25 mouse cellular contexts compared by ENCODE assay signal in genomic region chr19:41454601-41455000, GRCm38 (mm10). TPM values are rescaled to one million over a fixed set of nuclear protein-coding genes. Genes with fewer than 3 reads are reported as not detected.
A peak's percentile ranks its signal among the peaks of the same experiment; 100 is the strongest.
DNase-seq lines count a peak whose midpoint lies in the region; ATAC-seq and TF ChIP-seq lines count a peak whose summit lies in the region.
"Had no signal": no experiment of that assay in that cellular context is flagged by ENCODE, and none has a peak within 500 bp of the region (broad histone marks: within the 10 kb centered on the region; RNA-seq: fewer than 3 reads in every experiment).

No protein-coding gene starts in this region.

- H3K4me2 ChIP-seq in heart, embryonic 13.5 days = no peak overlapping the region
- no peak overlapping the region for H3K4me2 ChIP-seq in heart, embryonic 11.5 days
- H3K4me2 ChIP-seq in liver, embryonic 15.5 days = peak overlapping the region; percentile 46
- H3K4me2 ChIP-seq: embryonic facial prominence, embryonic 12.5 days; forebrain, embryonic 13.5 days; intestine, embryonic 15.5 days; neural tube, embryonic 15.5 days had no signal

- WGBS in heart, embryonic 13.5 days = 73% methylated on average over 6 of the region's 7 CpGs
- WGBS in heart, embryonic 11.5 days (ENCODE audit: insufficient replicate concordance) = 71% methylated on average over 4 of the region's 7 CpGs
- 56% methylated on average over 5 of the region's 7 CpGs for WGBS in bone marrow, adult 2 months
- 65% methylated on average over 4 of the region's 7 CpGs for WGBS in liver, embryonic 15.5 days (ENCODE audit: insufficient replicate concordance)

- TF ChIP-seq CTCF in bone marrow, adult 2 months (IDR thresholded peaks at IDR 0.05; ENCODE audit: control insufficient read depth, insufficient read depth, low read length) = no peak

- H3K4me3 ChIP-seq in heart, embryonic 13.5 days = no peak overlapping the region
- no peak overlapping the region for H3K4me3 ChIP-seq in heart, embryonic 11.5 days (ENCODE audit: low read depth, low read length)
- H3K4me3 ChIP-seq in bone marrow, adult 2 months (replicated peaks; ENCODE audit: control insufficient read depth, low read depth, low read length) = no peak overlapping the region
- H3K4me3 ChIP-seq in liver, embryonic 15.5 days (replicated peaks) = no peak overlapping the region
- H3K4me3 ChIP-seq: embryonic facial prominence, embryonic 12.5 days; erythroblast, embryonic 14.5 days; forebrain, embryonic 13.5 days; heart, adult 2 months; hindbrain, embryonic 10.5 days; intestine, embryonic 15.5 days; layer of hippocampus, adult 2 months; midbrain, embryonic 10.5 days; neural tube, embryonic 15.5 days had no signal

- no peaks in the 10 kb centered on the region for H3K4me1 ChIP-seq in heart, embryonic 13.5 days
- H3K4me1 ChIP-seq in heart, embryonic 11.5 days (ENCODE audit: control insufficient read depth, insufficient read depth, low read length) = no peaks in the 10 kb centered on the region
- peaks cover 2% of the 10 kb centered on the region; the same call in 1 of the 2 replicates for H3K4me1 ChIP-seq in bone marrow, adult 2 months (ENCODE audit: control insufficient read depth, insufficient read depth, low read length)
- peaks cover 37% of the 10 kb centered on the region for H3K4me1 ChIP-seq in liver, embryonic 15.5 days (replicated peaks)
- H3K4me1 ChIP-seq: embryonic facial prominence, embryonic 12.5 days; forebrain, embryonic 13.5 days; intestine, embryonic 15.5 days; neural tube, embryonic 15.5 days had no signal

- H3K27me3 ChIP-seq in heart, embryonic 13.5 days (replicated peaks) = no peaks in the 10 kb centered on the region
- H3K27me3 ChIP-seq in heart, embryonic 11.5 days (ENCODE audit: control insufficient read depth, insufficient read depth, low read length) = no peaks in the 10 kb centered on the region
- H3K27me3 ChIP-seq in liver, embryonic 15.5 days = no peaks in the 10 kb centered on the region
- H3K27me3 ChIP-seq: embryonic facial prominence, embryonic 12.5 days; forebrain, embryonic 13.5 days; intestine, embryonic 15.5 days; neural tube, embryonic 15.5 days had no signal

- peak; percentile 69 for DNase-seq in ES-CJ7 (ENCODE audit: low read depth, low spot score)
- DNase-seq in lung, postnatal 14 days = no peak
- DNase-seq in kidney, adult 18-20 months = no peak
- DNase-seq: cerebellum, adult 18-20 months; cerebellum, postnatal 25 days; gastrocnemius, postnatal 25 days; heart, adult 2 months; layer of hippocampus, postnatal 36 days; lung, adult 2 months; thymus, adult 2 months had no signal

- H3K9me3 ChIP-seq in heart, embryonic 13.5 days = no peaks in the 10 kb centered on the region
- no peaks in the 10 kb centered on the region for H3K9me3 ChIP-seq in heart, embryonic 11.5 days (replicated peaks; ENCODE audit: control insufficient read depth, low read length)
- H3K9me3 ChIP-seq in liver, embryonic 15.5 days (replicated peaks) = 0 out of 2 replicates have a peak, but pooled peaks cover 5% of the 10 kb centered on the region
- H3K9me3 ChIP-seq: embryonic facial prominence, embryonic 12.5 days; forebrain, embryonic 13.5 days; hindbrain, embryonic 10.5 days; intestine, embryonic 15.5 days; midbrain, embryonic 10.5 days; neural tube, embryonic 15.5 days had no signal

- H3K36me3 ChIP-seq in heart, embryonic 13.5 days = no peaks in the 10 kb centered on the region
- no peaks in the 10 kb centered on the region for H3K36me3 ChIP-seq in heart, embryonic 11.5 days (ENCODE audit: control insufficient read depth, insufficient read depth, low read length)
- H3K36me3 ChIP-seq in liver, embryonic 15.5 days (replicated peaks) = no peaks in the 10 kb centered on the region
- H3K36me3 ChIP-seq: embryonic facial prominence, embryonic 12.5 days; hindbrain, embryonic 10.5 days; intestine, embryonic 15.5 days; midbrain, embryonic 10.5 days; neural tube, embryonic 15.5 days had no signal

- ATAC-seq in heart, embryonic 13.5 days (ENCODE audit: extremely low read depth, insufficient number of reproducible peaks, low FRiP score, low TSS enrichment) = no peak
- no peak for ATAC-seq in heart, embryonic 11.5 days (replicated peaks; ENCODE audit: insufficient number of reproducible peaks, low FRiP score, low TSS enrichment)
- ATAC-seq in liver, embryonic 15.5 days (ENCODE audit: insufficient read depth) = no peak
- no peak for ATAC-seq in megakaryocyte-erythroid progenitor cell, adult 5-6 weeks (replicated peaks; ENCODE audit: low FRiP score, low TSS enrichment, poor library complexity, severe bottlenecking)
- ATAC-seq: CD4-positive, CD25-positive, alpha-beta regulatory T cell, adult 4 months; forebrain, embryonic 13.5 days; hindbrain, embryonic 16.5 days; intestine, embryonic 15.5 days had no signal

- no peak overlapping the region for H3K9ac ChIP-seq in heart, embryonic 13.5 days
- no peak overlapping the region for H3K9ac ChIP-seq in heart, embryonic 11.5 days (ENCODE audit: low read depth, low read length)
- H3K9ac ChIP-seq in liver, embryonic 15.5 days = no peak overlapping the region
- H3K9ac ChIP-seq: embryonic facial prominence, embryonic 12.5 days; forebrain, embryonic 13.5 days; intestine, embryonic 15.5 days; neural tube, embryonic 15.5 days had no signal

- H3K27ac ChIP-seq in heart, embryonic 13.5 days (replicated peaks) = 0 out of 2 replicates have a peak overlapping the region, but pooled peaks have one; percentile 28
- no peak overlapping the region for H3K27ac ChIP-seq in heart, embryonic 11.5 days (ENCODE audit: low read depth, low read length)
- peak overlapping the region; percentile 49; the same call in 1 of the 2 replicates for H3K27ac ChIP-seq in bone marrow, adult 2 months (ENCODE audit: control insufficient read depth, insufficient read depth, low read depth, low read length, poor library complexity)
- peak overlapping the region; percentile 82 for H3K27ac ChIP-seq in liver, embryonic 15.5 days (replicated peaks)
- H3K27ac ChIP-seq: embryonic facial prominence, embryonic 12.5 days; forebrain, embryonic 13.5 days; heart, adult 2 months; hindbrain, embryonic 10.5 days; intestine, embryonic 15.5 days; layer of hippocampus, adult 2 months; midbrain, embryonic 10.5 days; neural tube, embryonic 15.5 days had no signal

- no peak for TF ChIP-seq POLR2A in bone marrow, adult 2 months (IDR thresholded peaks at IDR 0.05; ENCODE audit: borderline replicate concordance, control insufficient read depth, low read depth, low read length)

RNA-seq across cellular contexts. Expression of gene Lcor, which starts 27.8 kb away (rescaled TPM):
- polyA plus RNA-seq in heart, embryonic 13.5 days (2015; fragmentation: Nextera tagmentation; extraction: Ambion mirVana) = 9.2 and 11.0 TPM in 2 replicates
- 13.1 and 16.3 TPM in 2 replicates for polyA plus RNA-seq in heart, embryonic 11.5 days (2014; fragmentation: Nextera tagmentation; extraction: Ambion mirVana)
- 3.6 and 7.5 TPM in 2 replicates for polyA plus RNA-seq in bone marrow, adult 2 months (2011; ENCODE audit: insufficient read depth, insufficient read length, low replicate concordance, missing spikeins)
- polyA plus RNA-seq in liver, embryonic 15.5 days (2015; fragmentation: Nextera tagmentation; extraction: Ambion mirVana) = 6.3 and 6.4 TPM in 2 replicates
- 13.4 and 15.5 TPM in 2 replicates for total RNA-seq in megakaryocyte-erythroid progenitor cell, adult 5-6 weeks (2014; fragmentation: Nextera tagmentation)
- total RNA-seq in megakaryocyte-erythroid progenitor cell, adult 5-6 weeks (2017) = 13.1 and 16.9 TPM in 2 replicates
